In the genomic region with DNA sequence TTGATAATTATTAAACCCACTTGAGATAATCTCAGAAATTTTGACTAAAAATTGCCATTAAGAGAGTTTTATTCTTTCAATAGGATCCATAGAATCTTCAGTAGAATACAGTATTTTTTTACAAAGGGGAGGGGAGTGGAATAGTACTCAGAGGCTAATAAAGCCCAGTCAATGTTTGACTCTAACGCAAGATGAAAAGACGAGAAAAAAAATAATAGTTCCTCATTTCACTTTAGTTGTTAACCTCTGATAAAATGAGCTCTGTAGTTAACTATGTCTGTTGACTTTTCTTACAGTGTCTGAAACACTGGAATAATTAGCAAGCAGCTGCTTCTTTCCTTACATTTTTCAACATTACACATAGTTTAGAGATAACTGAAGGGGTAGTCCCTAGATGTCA, we compare ENCODE assay signal across 25 mouse cellular contexts. TPM values are rescaled to one million over a fixed set of nuclear protein-coding genes. Genes with fewer than 3 reads are reported as not detected.
DNase-seq lines count a peak whose midpoint lies in the region; ATAC-seq and TF ChIP-seq lines count a peak whose summit lies in the region.
"Had no signal": no experiment of that assay in that cellular context is flagged by ENCODE, and none has a peak within 500 bp of the region (broad histone marks: within the 10 kb centered on the region; RNA-seq: fewer than 3 reads in every experiment).

No protein-coding gene starts in this region.

- no peaks in the 10 kb centered on the region for H3K9me3 ChIP-seq in forebrain, postnatal 0 days (ENCODE audit: low read length)
- no peaks in the 10 kb centered on the region for H3K9me3 ChIP-seq in forebrain, embryonic 15.5 days
- H3K9me3 ChIP-seq in intestine, embryonic 16.5 days (ENCODE audit: control insufficient read depth, low read length) = no peaks in the 10 kb centered on the region
- H3K9me3 ChIP-seq: embryonic facial prominence, embryonic 13.5 days; embryonic facial prominence, embryonic 15.5 days; forebrain, embryonic 10.5 days; forebrain, embryonic 12.5 days; G1E had no signal

- no peak overlapping the region for H3K27ac ChIP-seq in forebrain, postnatal 0 days (ENCODE audit: low read depth, low read length)
- no peak overlapping the region for H3K27ac ChIP-seq in forebrain, embryonic 15.5 days (replicated peaks)
- peak overlapping the region; percentile 56; the same call in 1 of the 2 replicates for H3K27ac ChIP-seq in layer of hippocampus, adult 2 months
- H3K27ac ChIP-seq in intestine, embryonic 16.5 days (ENCODE audit: low read length) = no peak overlapping the region
- H3K27ac ChIP-seq: embryonic facial prominence, embryonic 13.5 days; embryonic facial prominence, embryonic 15.5 days; forebrain, embryonic 10.5 days; forebrain, embryonic 12.5 days had no signal

- no peak for TF ChIP-seq CTCF in forebrain, postnatal 0 days (IDR thresholded peaks at IDR 0.05; ENCODE audit: low read depth)
- no peak for TF ChIP-seq CTCF in layer of hippocampus, adult 2 months (conservative IDR thresholded peaks at IDR 0.05)

- no peak for DNase-seq in forebrain, postnatal 0 days
- DNase-seq in layer of hippocampus, adult 2 months (ENCODE audit: low spot score in 2 of 2) = no peak
- DNase-seq in layer of hippocampus, postnatal 36 days = no peak
- DNase-seq: adrenal gland, adult 8-10 months; adrenal gland, postnatal 14 days; adrenal gland, postnatal 36 days; B cell, adult 2 months; cerebellum, adult 11-12 months; cerebellum, adult 2 months; cerebellum, adult 9-10 months; cerebellum, postnatal 10 days; cerebellum, postnatal 25 days had no signal

- H3K9ac ChIP-seq in forebrain, postnatal 0 days = no peak overlapping the region
- H3K9ac ChIP-seq in forebrain, embryonic 15.5 days (replicated peaks) = no peak overlapping the region
- H3K9ac ChIP-seq in intestine, embryonic 16.5 days (ENCODE audit: low read depth, low read length) = no peak overlapping the region
- H3K9ac ChIP-seq: embryonic facial prominence, embryonic 13.5 days; embryonic facial prominence, embryonic 15.5 days; forebrain, embryonic 12.5 days had no signal

- H3K36me3 ChIP-seq in forebrain, postnatal 0 days (ENCODE audit: insufficient read depth) = 0 out of 2 replicates have a peak, but pooled peaks cover 2% of the 10 kb centered on the region
- H3K36me3 ChIP-seq in forebrain, embryonic 15.5 days = no peaks in the 10 kb centered on the region
- H3K36me3 ChIP-seq in intestine, embryonic 16.5 days (ENCODE audit: control insufficient read depth, insufficient read depth, low read length) = no peaks in the 10 kb centered on the region
- H3K36me3 ChIP-seq: embryonic facial prominence, embryonic 13.5 days; embryonic facial prominence, embryonic 15.5 days; forebrain, embryonic 10.5 days; forebrain, embryonic 12.5 days; G1E had no signal

- H3K27me3 ChIP-seq in forebrain, postnatal 0 days (ENCODE audit: insufficient read depth, low read length) = no peaks in the 10 kb centered on the region
- H3K27me3 ChIP-seq in forebrain, embryonic 15.5 days = no peaks in the 10 kb centered on the region
- H3K27me3 ChIP-seq in intestine, embryonic 16.5 days (replicated peaks; ENCODE audit: control insufficient read depth, insufficient read depth, low read length) = 0 out of 2 replicates have a peak, but pooled peaks cover 3% of the 10 kb centered on the region
- H3K27me3 ChIP-seq: CH12.LX; forebrain, embryonic 12.5 days had no signal

- no peak overlapping the region for H3K4me3 ChIP-seq in forebrain, postnatal 0 days (ENCODE audit: low read depth, low read length)
- H3K4me3 ChIP-seq in forebrain, embryonic 15.5 days = no peak overlapping the region
- H3K4me3 ChIP-seq in layer of hippocampus, adult 2 months = peak overlapping the region; percentile 69
- no peak overlapping the region for H3K4me3 ChIP-seq in intestine, embryonic 16.5 days (ENCODE audit: low read length)
- H3K4me3 ChIP-seq: embryonic facial prominence, embryonic 13.5 days; embryonic facial prominence, embryonic 15.5 days; erythroblast, embryonic 14.5 days; forebrain, embryonic 10.5 days; forebrain, embryonic 12.5 days had no signal

- peaks cover 8% of the 10 kb centered on the region; the same call in 1 of the 2 replicates for H3K4me1 ChIP-seq in forebrain, postnatal 0 days (ENCODE audit: insufficient read depth)
- peaks cover 35% of the 10 kb centered on the region for H3K4me1 ChIP-seq in forebrain, embryonic 15.5 days
- 0 out of 2 replicates have a peak, but pooled peaks cover under 1% of the 10 kb centered on the region for H3K4me1 ChIP-seq in intestine, embryonic 16.5 days (ENCODE audit: control insufficient read depth, insufficient read depth, low read length)

- peak overlapping the region; percentile 28; the same call in 1 of the 2 replicates for H3K4me2 ChIP-seq in forebrain, postnatal 0 days (ENCODE audit: low read depth)
- H3K4me2 ChIP-seq in forebrain, embryonic 15.5 days (replicated peaks) = no peak overlapping the region
- H3K4me2 ChIP-seq in intestine, embryonic 16.5 days (ENCODE audit: low read depth, low read length) = no peak overlapping the region
- H3K4me2 ChIP-seq: embryonic facial prominence, embryonic 13.5 days; embryonic facial prominence, embryonic 15.5 days; forebrain, embryonic 12.5 days had no signal

- no peak for ATAC-seq in forebrain, postnatal 0 days
- no peak for ATAC-seq in forebrain, embryonic 15.5 days (replicated peaks)
- ATAC-seq in intestine, embryonic 16.5 days = peak; percentile 62
- ATAC-seq: activated CD4-positive, CD25-positive, alpha-beta regulatory T cell, adult 4 months; CD4-positive, CD25-positive, alpha-beta regulatory T cell, adult 4 months; forebrain, embryonic 14.5 days; Patski had no signal

- 72% methylated on average over 2 of the region's 2 CpGs for WGBS in forebrain, postnatal 0 days
- 83% methylated on average over 2 of the region's 2 CpGs for WGBS in forebrain, embryonic 15.5 days
- WGBS in intestine, embryonic 16.5 days = 64% methylated on average over 2 of the region's 2 CpGs

RNA-seq across cellular contexts. Expression of a gene that starts 7.4 kb away (rescaled TPM):
- 281 and 308 TPM in 2 replicates for total RNA-seq in forebrain, postnatal 0 days (2014; rRNA removed)
- 101 and 159 TPM in 2 replicates for polyA plus RNA-seq in forebrain, postnatal 0 days (2015; fragmentation: Nextera tagmentation; extraction: Ambion mirVana)
- polyA plus RNA-seq in forebrain, embryonic 15.5 days (2015; fragmentation: Nextera tagmentation; extraction: Ambion mirVana) = 198 and 222 TPM in 2 replicates
- 100 to 1,000 TPM; 712 to 741 TPM for total RNA-seq in layer of hippocampus, adult 2 months (2021)
- total RNA-seq in layer of hippocampus, postnatal 36 days (2021) = 100 to 1,000 TPM; 669 to 720 TPM
- 0.95 and 1.4 TPM in 2 replicates for polyA plus RNA-seq in intestine, embryonic 16.5 days (2015; fragmentation: Nextera tagmentation; extraction: Ambion mirVana)
- total RNA-seq: CH12.LX had no signal
- polyA plus RNA-seq: CD4-positive, CD25-positive, alpha-beta regulatory T cell, adult 4 months; erythroblast, embryonic 14.5 days; G1E; Patski had no signal
